Mouse (Mus musculus): ENCODE data around the gene Olfr178.

DNA sequence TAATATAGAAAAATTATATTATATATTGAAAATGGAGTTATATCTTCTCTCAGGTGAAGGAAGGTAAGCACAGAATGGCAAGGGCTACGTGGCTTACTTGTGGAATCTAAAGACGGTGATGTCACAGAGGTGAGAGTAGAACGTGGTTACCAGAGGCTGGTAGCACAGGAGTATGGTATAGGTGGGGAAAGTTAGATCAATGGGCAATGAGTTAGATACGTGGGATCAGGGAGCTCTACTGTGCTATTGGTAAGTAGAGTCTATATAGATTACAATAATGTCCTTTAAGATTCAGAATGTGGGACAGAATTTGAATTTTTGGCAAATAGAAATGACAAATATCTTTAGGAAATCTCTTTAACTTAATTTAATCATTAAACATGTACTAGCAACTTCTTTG is 37.4 kb upstream of the Olfr178 start, which contains the start of gene Olfr180:
- TF ChIP-seq CTCF (IDR thresholded peaks at IDR 0.05; ENCODE audit: control insufficient read depth, insufficient read depth, insufficient read length) (no peak), MYOG (IDR thresholded peaks at IDR 0.05; ENCODE audit: control insufficient read depth, extremely low read depth, insufficient read length) (no peak), MYOD1 (IDR thresholded peaks at IDR 0.05; ENCODE audit: control insufficient read depth, insufficient read length, low read depth) (no peak)

Data from C2C12 (cell line).